In the genomic region with DNA sequence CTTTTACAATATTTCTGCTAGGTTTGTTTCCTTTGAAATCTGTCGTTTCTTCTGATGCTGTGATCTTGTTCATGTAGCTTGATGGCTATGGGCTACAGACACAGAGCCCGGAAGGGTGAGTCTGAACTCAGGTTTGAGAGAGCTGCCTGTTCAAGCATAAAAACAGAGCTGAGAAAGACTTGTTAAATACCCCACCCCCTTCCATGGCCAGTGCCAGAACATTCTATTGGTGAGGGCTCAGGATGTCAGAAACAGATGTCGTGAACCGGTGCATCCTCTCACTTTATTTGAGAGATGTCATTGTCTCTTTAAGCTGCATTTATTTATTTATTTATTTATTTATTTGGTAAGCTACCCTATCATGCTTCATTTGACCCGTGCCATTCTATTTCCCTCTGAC, we compare ENCODE assay signal across 26 mouse cellular contexts. TPM values are rescaled to one million over a fixed set of nuclear protein-coding genes. Genes with fewer than 3 reads are reported as not detected.
DNase-seq lines count a peak whose midpoint lies in the region; ATAC-seq and TF ChIP-seq lines count a peak whose summit lies in the region.
"Had no signal": no experiment of that assay in that cellular context is flagged by ENCODE, and none has a peak within 500 bp of the region (broad histone marks: within the 10 kb centered on the region; RNA-seq: fewer than 3 reads in every experiment).

No protein-coding gene starts in this region.

- no peak overlapping the region for H3K4me3 ChIP-seq in kidney, adult 2 months (ENCODE audit: insufficient read depth, low read depth, low read length)
- no peak overlapping the region for H3K4me3 ChIP-seq in kidney, embryonic 14.5 days (ENCODE audit: low read length)
- H3K4me3 ChIP-seq: embryonic facial prominence, embryonic 10.5 days; embryonic facial prominence, embryonic 13.5 days; erythroblast, embryonic 14.5 days; forebrain, embryonic 12.5 days; forebrain, embryonic 15.5 days; heart, embryonic 12.5 days; heart, embryonic 15.5 days; intestine, embryonic 15.5 days had no signal

- H3K9ac ChIP-seq in kidney, embryonic 14.5 days (ENCODE audit: low read depth, low read length), result no peak overlapping the region
- H3K9ac ChIP-seq: embryonic facial prominence, embryonic 13.5 days; forebrain, embryonic 12.5 days; forebrain, embryonic 15.5 days; heart, embryonic 12.5 days; heart, embryonic 15.5 days; hindbrain, embryonic 14.5 days; intestine, embryonic 15.5 days had no signal

- DNase-seq in heart, adult 11 months, result peak; percentile 92
- no peak for DNase-seq in heart, postnatal 10 days
- DNase-seq in kidney, adult 2 months, result peak; percentile 6
- peak; percentile 53 for DNase-seq in left cerebral cortex, postnatal 4 days
- no peak for DNase-seq in left cerebral cortex, adult 8-10 months (ENCODE audit: low spot score in 2 of 2)
- DNase-seq: adrenal gland, adult 2 months; adrenal gland, postnatal 14 days; cerebellum, adult 18-20 months; cerebellum, adult 9-10 months; cerebellum, postnatal 36 days; embryo, embryonic 11 days; gastrocnemius, postnatal 25 days; heart, postnatal 14 days; heart, postnatal 4 days had no signal

- WGBS in kidney, adult 2 months, result 65% methylated on average over 5 of the region's 5 CpGs
- WGBS in kidney, embryonic 14.5 days, result 86% methylated on average over 5 of the region's 5 CpGs

- intact Hi-C loops in heart, postnatal 10 days (cut with DNase I), result no loop called here
- intact Hi-C loops in left cerebral cortex, postnatal 4 days (cut with DNase I), result no loop called here

- no peaks in the 10 kb centered on the region for H3K4me1 ChIP-seq in kidney, adult 2 months (ENCODE audit: control insufficient read depth, insufficient read depth, low read length)
- no peaks in the 10 kb centered on the region for H3K4me1 ChIP-seq in kidney, embryonic 14.5 days (ENCODE audit: control insufficient read depth, insufficient read depth, low read length)
- H3K4me1 ChIP-seq: forebrain, embryonic 12.5 days; forebrain, embryonic 15.5 days; heart, embryonic 15.5 days; intestine, embryonic 15.5 days had no signal

- H3K4me2 ChIP-seq in kidney, embryonic 14.5 days (replicated peaks; ENCODE audit: low read depth, low read length), result no peak overlapping the region
- H3K4me2 ChIP-seq: embryonic facial prominence, embryonic 13.5 days; forebrain, embryonic 12.5 days; forebrain, embryonic 15.5 days; heart, embryonic 12.5 days; heart, embryonic 15.5 days; hindbrain, embryonic 14.5 days; intestine, embryonic 15.5 days had no signal

- no peak for TF ChIP-seq POLR2A in kidney, adult 2 months (IDR thresholded peaks at IDR 0.05; ENCODE audit: low read depth, low read length)

- H3K27ac ChIP-seq in kidney, adult 2 months (ENCODE audit: insufficient read depth, low read depth, low read length), result no peak overlapping the region
- H3K27ac ChIP-seq in kidney, embryonic 14.5 days (ENCODE audit: low read depth, low read length), result no peak overlapping the region
- H3K27ac ChIP-seq: embryonic facial prominence, embryonic 10.5 days; embryonic facial prominence, embryonic 13.5 days; forebrain, embryonic 12.5 days; forebrain, embryonic 15.5 days; heart, embryonic 15.5 days; hindbrain, embryonic 14.5 days; intestine, embryonic 15.5 days had no signal

- ATAC-seq in kidney, embryonic 14.5 days (ENCODE audit: low FRiP score, low TSS enrichment), result no peak
- ATAC-seq: CD4-positive, CD25-positive, alpha-beta regulatory T cell, adult 4 months; forebrain, embryonic 15.5 days; intestine, embryonic 15.5 days had no signal

- H3K36me3 ChIP-seq in kidney, adult 2 months (ENCODE audit: control insufficient read depth, insufficient read depth, low read length), result no peaks in the 10 kb centered on the region
- no peaks in the 10 kb centered on the region for H3K36me3 ChIP-seq in kidney, embryonic 14.5 days (ENCODE audit: control insufficient read depth, insufficient read depth, low read length)
- H3K36me3 ChIP-seq: embryonic facial prominence, embryonic 10.5 days; embryonic facial prominence, embryonic 13.5 days; forebrain, embryonic 12.5 days; forebrain, embryonic 15.5 days; heart, embryonic 12.5 days; heart, embryonic 15.5 days; intestine, embryonic 15.5 days had no signal

- H3K9me3 ChIP-seq in kidney, embryonic 14.5 days (ENCODE audit: control insufficient read depth, low read length), result no peaks in the 10 kb centered on the region
- H3K9me3 ChIP-seq: embryonic facial prominence, embryonic 10.5 days; embryonic facial prominence, embryonic 13.5 days; forebrain, embryonic 12.5 days; forebrain, embryonic 15.5 days; heart, embryonic 12.5 days; heart, embryonic 15.5 days; intestine, embryonic 15.5 days had no signal

- TF ChIP-seq CTCF in kidney, adult 2 months (conservative IDR thresholded peaks at IDR 0.05; ENCODE audit: insufficient read depth, insufficient read length, low read depth, low read length), result no peak

- H3K27me3 ChIP-seq in kidney, adult 2 months (replicated peaks; ENCODE audit: control insufficient read depth, insufficient read depth, low read length), result no peaks in the 10 kb centered on the region; the same call in 1 of the 2 replicates
- no peaks in the 10 kb centered on the region for H3K27me3 ChIP-seq in kidney, embryonic 14.5 days (ENCODE audit: control insufficient read depth, insufficient read depth, low read length)
- H3K27me3 ChIP-seq: embryonic facial prominence, embryonic 13.5 days; forebrain, embryonic 12.5 days; forebrain, embryonic 15.5 days; heart, embryonic 12.5 days; heart, embryonic 15.5 days; intestine, embryonic 15.5 days had no signal

RNA-seq across cellular contexts. Expression of gene Abi3bp, which starts 2.0 kb away (rescaled TPM):
- 10 to 100 TPM in 1 of 2 experiments, 1 to 10 TPM in 1; 9.7 to 10.1 TPM for total RNA-seq in heart, postnatal 10 days (2021)
- polyA plus RNA-seq in kidney, adult 2 months (2012; rRNA removed), result 4.5 and 5.2 TPM in 2 replicates
- 2.4 and 2.5 TPM in 2 replicates for polyA plus RNA-seq in kidney, embryonic 14.5 days (2014; fragmentation: Nextera tagmentation; extraction: Ambion mirVana)
- 1 to 10 TPM; 3.5 to 4.8 TPM for total RNA-seq in left cerebral cortex, postnatal 4 days (2021)
- 10 to 100 TPM; 15.1 to 16.0 (median 15.2) TPM for total RNA-seq in left cerebral cortex, adult 8-10 months (2022)
- total RNA-seq: MEL had no signal
- polyA plus RNA-seq: erythroblast, embryonic 14.5 days had no signal

Comparison
In these comparisons a context has a peak if more than half of its experiments do, and no peak if none do; other contexts are left out.
1. DNase-seq: peak in heart, adult 11 months (single experiment), kidney, adult 2 months (single experiment) and left cerebral cortex, postnatal 4 days (single experiment); none in heart, postnatal 10 days (0 of 2) and left cerebral cortex, adult 8-10 months (0 of 2).